Mouse (Mus musculus): ENCODE results near the gene Agap1. TPM values are rescaled to one million over a fixed set of nuclear protein-coding genes. Genes with fewer than 3 reads are reported as not detected.
A peak's percentile ranks its signal among the peaks of the same experiment; 100 is the strongest.

Agap1 gene
- polyA plus RNA-seq, 1 experiment from 2014 or later = 10.7 TPM

DNA sequence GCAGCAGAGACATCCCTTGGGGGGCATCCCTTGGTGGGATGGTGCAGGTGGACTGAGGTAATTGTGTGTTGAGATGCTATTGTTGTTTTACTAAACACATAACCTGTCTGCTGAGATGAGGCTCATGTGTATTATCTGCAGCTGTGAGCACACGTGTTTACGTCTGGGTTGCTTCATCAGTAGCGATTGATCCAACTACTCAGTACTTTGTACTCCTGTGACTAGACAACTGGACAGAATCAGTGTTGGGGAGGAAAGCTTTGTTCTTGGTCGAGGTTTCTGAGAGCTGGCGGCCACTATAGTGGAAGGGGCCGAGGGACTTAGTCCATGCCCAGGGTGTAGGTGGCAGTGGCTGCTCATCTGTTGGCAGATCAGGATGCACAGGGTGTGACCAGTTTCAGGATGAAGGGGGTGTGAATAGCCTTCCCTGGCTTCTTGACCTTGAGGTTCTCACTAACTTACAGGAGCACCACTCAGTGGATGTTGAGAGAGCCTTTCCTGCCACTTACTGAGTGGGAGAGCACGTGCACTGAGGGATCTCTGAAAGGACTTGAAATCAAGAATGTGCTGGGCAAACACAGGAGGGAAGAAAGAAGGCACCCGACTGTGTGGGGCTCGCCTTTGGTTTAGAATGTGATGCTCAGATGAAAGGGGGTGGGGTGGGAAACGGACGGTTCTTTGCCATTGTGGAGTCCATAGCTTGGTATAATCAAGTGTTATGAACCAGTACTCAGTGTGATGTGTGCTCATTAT lies 61.4 kb downstream of the Agap1 start:
- Histone ChIP-seq H3K27me3 (no peaks in the 10 kb centered on the region), H3K9me3 (no peaks in the 10 kb centered on the region), H3K4me2 (no peak overlapping the region), H3K27ac (no peak overlapping the region), H3K4me1 (peaks cover 41% of the 10 kb centered on the region), H3K4me3 (no peak overlapping the region), H3K36me3 (no peaks in the 10 kb centered on the region), H3K9ac (no peak overlapping the region)
- no peak for ATAC-seq (ENCODE audit: insufficient number of reproducible peaks, low FRiP score, low TSS enrichment, low read depth)
- 86% methylated on average over 11 of the region's 11 CpGs for WGBS

DNA sequence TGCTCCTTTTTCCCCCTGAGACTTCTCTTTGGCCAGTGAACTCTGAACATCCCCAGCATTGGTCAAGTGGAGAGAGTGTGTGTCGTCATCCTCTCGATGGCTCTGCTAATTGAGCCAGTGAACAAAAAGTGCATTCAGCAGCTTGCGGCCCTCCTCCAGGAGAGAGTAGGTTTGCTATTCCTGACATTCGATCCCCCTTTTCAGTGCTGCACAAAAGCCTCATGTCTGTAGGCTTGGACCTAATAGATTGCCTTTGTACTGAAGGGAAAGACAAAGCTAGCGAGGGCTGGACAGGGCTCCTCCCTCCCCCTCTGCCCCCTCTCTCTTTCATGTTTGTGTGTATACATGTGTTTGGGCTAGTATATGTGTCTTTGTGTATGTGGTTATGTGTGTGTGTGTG lies 63.2 kb downstream of the Agap1 start:
- no peak overlapping the region for H3K27ac ChIP-seq
- H3K4me2 ChIP-seq = no peak overlapping the region
- H3K4me3 ChIP-seq = no peak overlapping the region
- no peak for ATAC-seq (ENCODE audit: insufficient number of reproducible peaks, low FRiP score, low TSS enrichment, low read depth)
- peaks cover 45% of the 10 kb centered on the region for H3K4me1 ChIP-seq
- H3K36me3 ChIP-seq = no peaks in the 10 kb centered on the region
- H3K9ac ChIP-seq = no peak overlapping the region
- H3K9me3 ChIP-seq = no peaks in the 10 kb centered on the region
- 29% methylated on average over 5 of the region's 5 CpGs for WGBS
- H3K27me3 ChIP-seq = no peaks in the 10 kb centered on the region

DNA sequence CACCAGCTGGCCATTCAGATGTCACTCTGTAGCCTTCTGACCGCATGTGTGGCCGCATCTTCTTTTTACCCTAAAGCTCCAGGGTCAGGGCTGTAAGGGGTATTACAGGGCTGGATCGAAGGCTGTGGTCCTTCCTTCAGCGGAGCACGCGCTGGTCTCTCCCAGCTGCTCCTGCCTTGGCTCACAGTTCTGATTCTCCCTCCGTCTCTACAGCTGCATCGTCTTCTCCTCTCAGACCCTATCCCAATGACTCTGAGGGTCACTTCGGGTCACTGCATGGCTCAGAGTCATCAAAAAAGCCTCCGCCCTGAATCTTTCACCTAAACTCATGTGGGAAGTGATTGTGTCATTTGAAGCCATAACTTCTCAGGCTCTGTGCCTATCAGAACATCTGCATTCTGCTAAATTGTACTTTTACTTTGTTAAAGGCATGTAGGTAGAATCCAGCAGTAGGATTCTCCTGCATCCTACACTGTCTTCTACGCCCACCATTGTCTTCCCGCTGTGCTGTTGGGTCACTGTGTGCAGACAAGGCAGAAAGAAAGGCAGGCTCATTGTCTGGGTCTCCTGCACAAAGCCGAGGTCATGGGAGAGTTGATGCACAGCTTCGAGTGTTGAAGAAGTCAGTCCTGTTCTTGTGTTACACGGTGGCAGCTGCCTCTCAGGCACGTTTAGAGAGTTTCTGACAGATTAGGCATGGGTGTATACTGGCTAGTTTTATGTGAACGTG lies 65.5 kb downstream of the Agap1 start:
- ATAC-seq (ENCODE audit: insufficient number of reproducible peaks, low FRiP score, low TSS enrichment, low read depth) = no peak
- H3K4me1 ChIP-seq = peaks cover 48% of the 10 kb centered on the region
- H3K27ac ChIP-seq = no peak overlapping the region
- WGBS = 72% methylated on average over 17 of the region's 17 CpGs
- H3K9me3 ChIP-seq = no peaks in the 10 kb centered on the region
- H3K4me3 ChIP-seq = no peak overlapping the region
- no peak overlapping the region for H3K4me2 ChIP-seq
- no peaks in the 10 kb centered on the region for H3K36me3 ChIP-seq
- H3K27me3 ChIP-seq = no peaks in the 10 kb centered on the region
- no peak overlapping the region for H3K9ac ChIP-seq

DNA sequence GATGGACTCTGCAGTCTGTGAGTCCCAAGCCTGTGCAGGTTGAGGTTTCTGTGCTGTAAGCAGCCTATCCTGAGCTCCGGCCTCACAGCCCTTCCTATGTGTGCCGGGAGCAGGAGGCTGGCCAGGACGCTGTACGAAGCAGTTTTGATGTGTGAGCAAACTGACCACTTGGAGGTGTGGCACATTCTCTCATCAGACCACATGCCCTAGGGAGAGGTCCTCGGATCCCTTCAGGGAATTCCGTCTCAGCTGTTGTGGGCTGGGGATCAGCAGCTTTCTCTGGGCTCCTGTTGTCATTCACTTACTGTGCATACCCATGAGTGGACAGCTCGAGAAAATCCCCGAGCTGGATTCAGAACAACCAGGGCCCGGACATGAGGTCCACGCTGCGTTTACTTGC lies 66.8 kb downstream of the Agap1 start:
- Histone ChIP-seq H3K36me3 (no peaks in the 10 kb centered on the region), H3K9ac (no peak overlapping the region), H3K27me3 (no peaks in the 10 kb centered on the region), H3K27ac (no peak overlapping the region), H3K4me2 (no peak overlapping the region), H3K4me1 (peaks cover 58% of the 10 kb centered on the region), H3K4me3 (no peak overlapping the region), H3K9me3 (no peaks in the 10 kb centered on the region)
- no peak for ATAC-seq (ENCODE audit: insufficient number of reproducible peaks, low FRiP score, low TSS enrichment, low read depth)
- WGBS = 80% methylated on average over 11 of the region's 11 CpGs

DNA sequence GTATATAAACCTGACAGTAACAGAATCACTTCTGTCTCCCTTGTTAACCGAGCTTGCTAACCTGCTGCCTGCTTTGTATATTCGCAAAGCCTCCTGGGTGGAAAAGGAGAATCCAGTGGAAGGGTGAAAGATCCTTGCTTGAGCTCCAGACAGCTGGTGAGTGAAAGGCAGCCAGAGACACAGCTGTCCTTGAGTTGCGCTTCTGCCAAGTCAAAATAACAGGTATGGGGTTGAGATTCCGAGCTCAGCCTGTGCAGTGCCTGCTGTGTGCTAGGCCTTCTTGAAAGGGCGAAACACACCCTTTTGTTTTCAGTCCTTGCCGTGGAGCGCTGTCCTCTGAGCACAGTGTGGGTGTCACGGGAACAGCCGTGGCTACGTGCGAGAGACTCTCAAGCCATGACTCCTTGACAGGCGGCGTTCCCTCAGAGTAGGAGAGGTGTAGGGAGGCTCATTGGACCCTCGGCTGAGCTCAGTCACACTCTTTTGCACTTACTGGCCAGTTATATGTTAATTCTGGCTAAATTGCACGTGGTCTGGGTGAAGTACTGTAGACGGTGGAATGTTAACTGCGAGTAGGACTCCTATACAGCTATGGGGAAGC lies 67.4 kb downstream of the Agap1 start:
- no peak overlapping the region for H3K4me3 ChIP-seq
- no peak overlapping the region for H3K4me2 ChIP-seq
- H3K4me1 ChIP-seq = peaks cover 54% of the 10 kb centered on the region
- ATAC-seq (ENCODE audit: insufficient number of reproducible peaks, low FRiP score, low TSS enrichment, low read depth) = no peak
- WGBS = 69% methylated on average over 17 of the region's 17 CpGs
- 0 out of 2 replicates have a peak overlapping the region, but pooled peaks have one; percentile 18 for H3K27ac ChIP-seq
- H3K9me3 ChIP-seq = no peaks in the 10 kb centered on the region
- H3K36me3 ChIP-seq = no peaks in the 10 kb centered on the region
- H3K9ac ChIP-seq = no peak overlapping the region
- no peaks in the 10 kb centered on the region for H3K27me3 ChIP-seq

DNA sequence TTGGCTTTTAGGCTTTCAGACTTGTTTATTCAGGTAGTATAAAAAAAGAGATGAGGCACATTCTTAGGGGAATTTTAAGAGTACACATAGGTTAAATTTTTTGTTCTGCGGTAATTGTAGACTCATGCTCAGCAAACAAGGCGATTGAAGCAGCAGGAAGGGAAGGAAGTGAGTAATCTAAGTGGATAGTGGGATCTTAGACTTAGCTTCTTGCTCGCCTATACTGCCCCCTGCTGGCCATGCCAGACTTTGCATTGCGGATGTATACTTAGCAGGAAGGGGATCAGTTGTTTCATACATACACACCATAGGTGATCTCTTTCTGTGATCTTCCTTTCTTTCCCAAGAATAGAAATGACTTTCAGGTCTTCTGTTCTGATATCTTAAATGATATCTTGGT lies 69.8 kb downstream of the Agap1 start:
- H3K9ac ChIP-seq = no peak overlapping the region
- no peaks in the 10 kb centered on the region for H3K36me3 ChIP-seq
- no peak overlapping the region for H3K27ac ChIP-seq
- no peak overlapping the region for H3K4me3 ChIP-seq
- WGBS = 3% methylated on average over 4 of the region's 4 CpGs
- no peak for ATAC-seq (ENCODE audit: insufficient number of reproducible peaks, low FRiP score, low TSS enrichment, low read depth)
- H3K4me1 ChIP-seq = peaks cover 42% of the 10 kb centered on the region
- no peak overlapping the region for H3K4me2 ChIP-seq
- no peaks in the 10 kb centered on the region for H3K27me3 ChIP-seq
- no peaks in the 10 kb centered on the region for H3K9me3 ChIP-seq

DNA sequence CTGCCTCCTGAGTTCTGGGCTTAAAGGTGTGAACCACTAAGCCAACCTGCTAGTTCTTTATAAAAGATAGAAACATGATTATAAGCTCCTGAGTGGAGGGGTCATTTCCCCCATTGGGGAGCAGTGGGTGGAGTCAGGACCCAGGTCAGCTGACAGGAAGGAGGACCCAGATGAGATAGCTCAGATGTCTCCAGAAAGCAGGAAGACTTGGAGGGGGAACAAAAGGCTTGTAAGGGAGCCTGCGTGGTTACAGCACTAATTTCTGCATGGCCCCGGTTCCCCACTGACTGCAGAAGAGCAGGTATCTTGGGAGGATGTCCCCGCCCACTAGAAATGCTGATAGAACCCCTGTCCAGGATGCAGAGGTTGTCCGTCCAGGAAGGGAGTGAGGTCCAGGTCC lies 70.4 kb downstream of the Agap1 start:
- Histone ChIP-seq H3K9ac (no peak overlapping the region), H3K4me2 (no peak overlapping the region), H3K27ac (no peak overlapping the region), H3K36me3 (no peaks in the 10 kb centered on the region), H3K4me1 (peaks cover 39% of the 10 kb centered on the region), H3K27me3 (no peaks in the 10 kb centered on the region), H3K4me3 (no peak overlapping the region), H3K9me3 (no peaks in the 10 kb centered on the region)
- 67% methylated on average over 4 of the region's 4 CpGs for WGBS
- no peak for ATAC-seq (ENCODE audit: insufficient number of reproducible peaks, low FRiP score, low TSS enrichment, low read depth)

DNA sequence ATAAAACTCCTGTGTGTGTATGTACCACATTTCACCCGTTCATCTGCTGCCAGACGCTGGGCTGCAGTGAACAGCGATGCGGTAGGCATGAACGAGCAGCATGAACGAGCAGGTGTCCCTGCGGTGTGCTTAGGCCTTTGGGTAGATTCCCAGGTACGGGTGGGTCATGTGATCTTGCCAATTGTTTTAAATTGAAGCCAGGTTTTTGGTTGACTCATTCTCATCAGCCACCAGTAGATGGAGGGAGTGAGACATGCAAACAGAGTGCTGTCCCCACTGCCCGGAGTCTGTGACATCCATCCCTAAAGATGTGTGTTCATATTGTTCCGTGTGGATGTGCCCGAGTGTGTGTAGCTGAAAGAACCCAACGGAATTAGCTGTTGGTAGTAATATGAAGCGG lies 71.2 kb downstream of the Agap1 start:
- ATAC-seq (ENCODE audit: insufficient number of reproducible peaks, low FRiP score, low TSS enrichment, low read depth) = no peak
- 20% methylated on average over 13 of the region's 13 CpGs for WGBS
- H3K27ac ChIP-seq = no peak overlapping the region
- H3K9ac ChIP-seq = no peak overlapping the region
- peak overlapping the region; percentile 30; the same call in 1 of the 2 replicates for H3K4me2 ChIP-seq
- no peaks in the 10 kb centered on the region for H3K27me3 ChIP-seq
- no peaks in the 10 kb centered on the region for H3K9me3 ChIP-seq
- H3K4me3 ChIP-seq = no peak overlapping the region
- peaks cover 32% of the 10 kb centered on the region for H3K4me1 ChIP-seq
- H3K36me3 ChIP-seq = no peaks in the 10 kb centered on the region

DNA sequence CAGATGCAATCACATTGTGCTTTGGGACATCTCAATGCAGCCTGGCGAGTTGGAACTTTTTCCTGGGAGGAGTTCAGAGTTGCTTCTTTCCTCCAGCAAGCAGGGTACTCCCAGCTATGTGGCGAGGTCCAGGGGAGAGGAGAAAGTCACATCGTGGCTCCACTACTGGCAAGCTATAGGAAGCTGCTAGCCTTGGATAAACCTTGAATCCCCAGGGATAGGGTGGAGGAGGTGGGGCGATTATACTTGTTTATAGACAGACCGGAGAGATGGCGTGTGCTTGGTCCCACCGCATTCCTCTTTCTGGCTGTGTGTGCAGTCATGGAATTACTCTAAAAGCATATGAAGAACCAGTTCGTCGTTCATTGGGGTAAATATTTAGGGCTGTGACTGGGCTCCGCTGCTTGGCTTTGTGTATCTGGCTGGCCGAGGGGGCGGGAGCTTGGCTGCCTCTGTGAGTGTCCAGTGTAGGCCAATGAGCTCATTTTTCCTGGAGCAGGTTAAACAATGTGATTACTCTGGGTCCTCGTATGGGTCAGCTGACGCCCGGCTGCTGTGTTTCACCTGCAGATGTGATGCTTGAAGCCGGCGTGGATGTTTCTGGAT lies 74.2 kb downstream of the Agap1 start:
- H3K4me1 ChIP-seq = peaks cover 22% of the 10 kb centered on the region
- no peaks in the 10 kb centered on the region for H3K9me3 ChIP-seq
- no peak overlapping the region for H3K4me2 ChIP-seq
- 69% methylated on average over 17 of the region's 17 CpGs for WGBS
- no peak overlapping the region for H3K9ac ChIP-seq
- no peaks in the 10 kb centered on the region for H3K27me3 ChIP-seq
- H3K36me3 ChIP-seq = no peaks in the 10 kb centered on the region
- ATAC-seq (ENCODE audit: insufficient number of reproducible peaks, low FRiP score, low TSS enrichment, low read depth) = no peak
- H3K27ac ChIP-seq = no peak overlapping the region
- H3K4me3 ChIP-seq = no peak overlapping the region

DNA sequence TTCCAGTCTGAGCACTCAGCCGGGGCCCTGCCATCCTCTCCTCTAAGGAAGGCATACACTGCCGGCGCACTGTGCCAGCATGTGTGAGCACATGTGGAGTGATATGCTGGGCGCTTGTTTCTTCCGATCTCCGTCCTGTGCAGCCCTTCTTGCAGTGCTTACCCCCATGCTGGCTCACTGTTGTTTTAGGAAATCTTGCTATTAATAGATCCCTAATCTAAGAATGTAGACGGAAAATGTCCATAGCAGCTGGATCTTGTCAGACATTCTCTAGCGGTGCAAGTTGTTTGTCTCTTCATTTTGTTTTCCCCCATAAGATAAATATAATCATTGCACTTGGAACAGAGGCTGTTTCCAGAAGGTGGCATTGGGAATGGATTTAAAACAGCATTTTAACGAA lies 79.1 kb downstream of the Agap1 start:
- Histone ChIP-seq H3K9me3 (no peaks in the 10 kb centered on the region), H3K36me3 (no peaks in the 10 kb centered on the region), H3K4me1 (peaks cover 33% of the 10 kb centered on the region), H3K27ac (no peak overlapping the region), H3K27me3 (no peaks in the 10 kb centered on the region), H3K4me2 (no peak overlapping the region), H3K4me3 (no peak overlapping the region), H3K9ac (no peak overlapping the region)
- ATAC-seq (ENCODE audit: insufficient number of reproducible peaks, low FRiP score, low TSS enrichment, low read depth) = no peak
- WGBS = 69% methylated on average over 9 of the region's 9 CpGs

DNA sequence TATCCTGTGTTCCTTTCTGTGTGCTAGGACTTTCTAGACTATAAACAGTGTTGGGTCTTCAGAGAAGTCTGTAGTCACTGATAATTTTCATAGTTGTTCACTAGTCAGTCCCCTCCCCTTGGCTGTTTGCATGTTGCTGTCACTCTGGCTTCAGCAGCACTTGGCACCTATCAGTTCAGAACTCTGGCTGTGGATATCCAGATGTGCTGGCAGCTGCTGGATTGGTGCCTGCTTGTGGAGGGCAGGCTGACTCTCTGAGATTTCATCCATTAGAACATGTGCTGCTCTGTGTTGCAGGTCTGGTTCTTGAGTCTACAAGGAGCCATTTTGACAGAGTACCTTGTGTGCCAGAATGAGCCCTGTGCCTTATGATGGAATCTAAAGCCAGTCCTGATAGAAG lies 80.6 kb downstream of the Agap1 start:
- Histone ChIP-seq H3K4me1 (peaks cover 36% of the 10 kb centered on the region), H3K9ac (no peak overlapping the region), H3K27ac (no peak overlapping the region), H3K4me3 (no peak overlapping the region), H3K4me2 (no peak overlapping the region), H3K9me3 (no peaks in the 10 kb centered on the region), H3K27me3 (no peaks in the 10 kb centered on the region), H3K36me3 (no peaks in the 10 kb centered on the region)
- ATAC-seq (ENCODE audit: insufficient number of reproducible peaks, low FRiP score, low TSS enrichment, low read depth) = no peak

Data from limb, embryonic 15.5 days (tissue).